Mouse (Mus musculus): ENCODE data around the gene Ssr3. TPM values are rescaled to one million over a fixed set of nuclear protein-coding genes. Genes with fewer than 3 reads are reported as not detected.

Ssr3 gene
- polyA plus RNA-seq, 1 experiment from 2014 or later: 152 TPM

DNA sequence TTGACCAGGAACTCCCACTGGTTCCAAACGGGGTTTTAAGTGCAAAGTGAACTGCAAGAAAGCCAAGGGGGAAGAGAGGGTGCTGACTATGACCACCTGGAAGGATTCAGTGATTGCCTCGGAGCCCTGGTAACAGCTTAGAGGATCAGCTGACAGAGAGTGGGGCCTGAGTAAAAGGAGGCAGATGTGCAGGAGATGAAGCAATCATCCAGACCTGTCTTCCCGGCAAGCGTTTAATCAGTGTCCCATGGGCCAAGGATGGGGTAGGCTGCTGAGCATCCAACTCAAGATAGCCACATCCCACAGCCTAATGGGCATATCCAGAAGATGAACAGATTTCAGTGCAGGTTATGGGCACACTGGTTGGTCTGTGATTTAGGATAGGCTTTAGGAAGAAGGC lies 24.5 kb downstream of the Ssr3 start:
- H3K4me1 ChIP-seq (replicated peaks; ENCODE audit: control insufficient read depth, insufficient read depth, low read length): no peaks in the 10 kb centered on the region
- peaks cover 29% of the 10 kb centered on the region for H3K36me3 ChIP-seq (ENCODE audit: control insufficient read depth, insufficient read depth)
- H3K4me3 ChIP-seq (ENCODE audit: low read depth, low read length): no peak overlapping the region
- H3K27ac ChIP-seq (ENCODE audit: low read depth, low read length): no peak overlapping the region
- H3K9me3 ChIP-seq (ENCODE audit: control insufficient read depth): no peaks in the 10 kb centered on the region
- WGBS: 83% methylated on average over 4 of the region's 4 CpGs
- no peak overlapping the region for H3K4me2 ChIP-seq (replicated peaks; ENCODE audit: low read depth)
- H3K9ac ChIP-seq (ENCODE audit: low read depth, low read length): no peak overlapping the region
- no peaks in the 10 kb centered on the region for H3K27me3 ChIP-seq (replicated peaks; ENCODE audit: control insufficient read depth, insufficient read depth, low read length)
- no peak for TF ChIP-seq CTCF (IDR thresholded peaks at IDR 0.05; ENCODE audit: low read depth)
- ATAC-seq: no peak

DNA sequence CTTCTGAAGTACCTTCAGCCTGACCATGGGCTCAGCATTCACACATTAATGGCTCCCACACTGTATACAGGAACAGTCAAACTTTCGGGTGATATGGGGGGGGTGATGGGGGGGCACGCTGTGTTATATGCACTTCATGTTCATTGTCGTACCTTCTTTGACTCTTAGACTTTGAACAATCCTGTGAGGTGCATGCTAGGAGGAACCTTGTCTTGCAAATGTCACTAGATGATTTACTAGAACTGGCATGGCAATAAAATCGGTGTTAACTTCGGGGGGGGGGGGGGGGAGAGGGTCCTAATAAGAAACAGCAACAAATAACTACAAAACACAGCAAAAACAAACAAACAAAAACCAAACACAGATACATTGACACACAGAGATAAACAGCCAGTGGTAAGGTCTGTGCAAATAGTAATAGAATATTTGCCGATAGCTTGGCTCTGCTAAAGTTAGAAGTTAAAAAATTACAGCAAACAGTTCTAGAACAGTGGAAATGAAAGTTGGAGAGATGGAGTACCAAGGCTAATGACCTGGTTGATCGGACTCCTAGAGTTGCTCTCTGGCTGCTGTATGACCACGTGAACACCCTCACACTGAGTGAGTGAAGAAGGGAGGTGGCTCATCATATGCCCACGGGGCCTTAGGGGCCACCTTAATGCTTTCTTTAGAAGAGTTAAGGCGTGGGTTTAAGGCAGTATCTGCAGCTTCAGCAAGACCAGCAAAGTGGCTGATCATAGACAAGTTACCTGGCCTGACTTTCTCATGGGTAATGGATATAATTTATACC lies 26.3 kb downstream of the Ssr3 start:
- H3K9ac ChIP-seq (ENCODE audit: low read depth, low read length): no peak overlapping the region
- peaks cover 12% of the 10 kb centered on the region; the same call in 1 of the 2 replicates for H3K36me3 ChIP-seq (ENCODE audit: control insufficient read depth, insufficient read depth)
- H3K27me3 ChIP-seq (replicated peaks; ENCODE audit: control insufficient read depth, insufficient read depth, low read length): no peaks in the 10 kb centered on the region
- ATAC-seq: no peak
- no peaks in the 10 kb centered on the region for H3K9me3 ChIP-seq (ENCODE audit: control insufficient read depth)
- H3K4me1 ChIP-seq (replicated peaks; ENCODE audit: control insufficient read depth, insufficient read depth, low read length): no peaks in the 10 kb centered on the region
- no peak overlapping the region for H3K27ac ChIP-seq (ENCODE audit: low read depth, low read length)
- no peak for TF ChIP-seq CTCF (IDR thresholded peaks at IDR 0.05; ENCODE audit: low read depth)
- H3K4me2 ChIP-seq (replicated peaks; ENCODE audit: low read depth): no peak overlapping the region
- no peak overlapping the region for H3K4me3 ChIP-seq (ENCODE audit: low read depth, low read length)
- 65% methylated on average over 10 of the region's 10 CpGs for WGBS

DNA sequence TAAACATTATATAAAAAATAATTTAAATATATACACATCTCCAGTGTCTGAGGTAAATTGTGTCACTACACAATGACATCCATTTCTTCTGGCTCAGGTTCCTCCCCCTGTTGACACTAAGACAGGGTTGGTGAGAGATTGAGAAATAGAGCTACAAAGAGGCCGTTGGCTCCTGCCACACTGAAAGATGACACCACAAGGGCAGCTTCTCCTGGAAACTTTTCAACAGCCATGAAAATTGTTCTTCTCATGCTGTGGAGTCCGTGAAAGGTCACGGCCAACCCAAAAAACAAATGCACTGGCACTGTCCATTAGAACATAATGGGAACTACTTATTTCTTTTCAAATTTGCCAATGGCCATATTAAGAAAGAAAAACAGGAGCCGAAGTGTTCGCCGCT lies 27.2 kb downstream of the Ssr3 start:
- no peaks in the 10 kb centered on the region for H3K9me3 ChIP-seq (ENCODE audit: control insufficient read depth)
- H3K4me3 ChIP-seq (ENCODE audit: low read depth, low read length): no peak overlapping the region
- no peaks in the 10 kb centered on the region for H3K27me3 ChIP-seq (replicated peaks; ENCODE audit: control insufficient read depth, insufficient read depth, low read length)
- H3K4me2 ChIP-seq (replicated peaks; ENCODE audit: low read depth): no peak overlapping the region
- H3K4me1 ChIP-seq (replicated peaks; ENCODE audit: control insufficient read depth, insufficient read depth, low read length): no peaks in the 10 kb centered on the region
- ATAC-seq: no peak
- H3K36me3 ChIP-seq (ENCODE audit: control insufficient read depth, insufficient read depth): peaks cover 6% of the 10 kb centered on the region; the same call in 1 of the 2 replicates
- H3K27ac ChIP-seq (ENCODE audit: low read depth, low read length): no peak overlapping the region
- no peak overlapping the region for H3K9ac ChIP-seq (ENCODE audit: low read depth, low read length)
- TF ChIP-seq CTCF (IDR thresholded peaks at IDR 0.05; ENCODE audit: low read depth): no peak
- 82% methylated on average over 6 of the region's 6 CpGs for WGBS

DNA sequence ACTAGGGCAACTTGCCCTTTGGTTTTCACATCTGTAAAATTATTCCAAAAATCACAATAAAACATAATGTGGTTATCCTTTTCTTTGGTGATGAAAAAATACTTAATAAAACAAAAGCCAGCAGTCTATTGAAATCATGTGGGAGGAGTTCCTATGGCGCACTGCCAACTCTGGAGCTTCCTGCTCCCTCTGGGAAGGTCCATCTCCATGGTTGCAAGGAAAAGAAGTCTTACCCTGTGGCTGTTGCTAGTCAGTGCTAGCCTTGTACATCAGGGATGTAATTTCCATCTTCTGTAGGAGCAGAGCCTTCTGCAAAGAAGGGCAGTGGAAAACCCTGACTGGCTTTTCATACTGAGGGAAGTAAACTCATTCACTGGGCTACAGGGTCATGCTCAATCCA lies 29.0 kb downstream of the Ssr3 start:
- no peak for TF ChIP-seq CTCF (IDR thresholded peaks at IDR 0.05; ENCODE audit: low read depth)
- Histone ChIP-seq H3K27me3 (replicated peaks; ENCODE audit: control insufficient read depth, insufficient read depth, low read length) (no peaks in the 10 kb centered on the region), H3K27ac (ENCODE audit: low read depth, low read length) (no peak overlapping the region), H3K9me3 (ENCODE audit: control insufficient read depth) (no peaks in the 10 kb centered on the region), H3K4me1 (replicated peaks; ENCODE audit: control insufficient read depth, insufficient read depth, low read length) (no peaks in the 10 kb centered on the region), H3K9ac (ENCODE audit: low read depth, low read length) (no peak overlapping the region), H3K4me2 (replicated peaks; ENCODE audit: low read depth) (no peak overlapping the region), H3K4me3 (ENCODE audit: low read depth, low read length) (no peak overlapping the region), H3K36me3 (ENCODE audit: control insufficient read depth, insufficient read depth) (peaks cover 6% of the 10 kb centered on the region; the same call in 1 of the 2 replicates)
- 85% methylated on average over 1 of the region's 1 CpGs for WGBS
- ATAC-seq: no peak

DNA sequence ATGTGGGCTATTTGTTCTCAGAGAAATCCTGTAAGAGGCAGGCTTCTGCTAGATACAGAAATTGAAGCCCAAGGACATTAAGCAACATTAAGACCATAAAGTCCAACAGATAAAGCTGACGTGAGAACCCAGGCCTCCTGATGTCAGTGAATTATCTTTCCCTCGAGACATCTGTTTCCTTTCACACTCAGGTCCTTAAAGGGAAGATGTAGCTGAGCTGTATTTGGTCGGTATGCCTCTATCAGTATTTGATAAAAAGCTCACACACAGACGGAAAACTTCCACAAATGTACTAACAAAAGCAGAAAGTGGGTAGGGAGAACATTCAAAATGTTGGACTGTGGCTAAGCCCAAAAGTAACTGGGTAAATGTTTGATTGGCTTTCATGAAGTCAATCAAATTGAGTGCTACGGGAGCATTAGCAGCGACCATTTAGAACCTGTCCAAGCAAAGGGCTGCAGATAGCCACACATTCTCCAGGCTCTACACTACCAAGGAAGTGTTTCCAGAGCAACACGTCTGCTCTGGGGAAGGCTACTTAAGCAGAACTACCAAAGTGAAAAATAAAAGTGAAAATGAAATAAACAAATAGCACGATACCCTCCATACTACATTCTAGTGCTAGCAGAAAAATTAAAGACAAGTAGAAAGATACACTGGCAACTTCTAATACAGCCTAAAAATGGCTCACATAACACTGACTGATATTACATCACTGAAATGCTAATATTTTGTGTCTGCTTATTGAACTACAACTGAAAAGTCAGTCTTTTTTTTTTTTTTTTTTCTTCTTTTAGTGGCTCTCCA lies 32.1 kb downstream of the Ssr3 start:
- H3K9ac ChIP-seq (ENCODE audit: low read depth, low read length): no peak overlapping the region
- H3K9me3 ChIP-seq (ENCODE audit: control insufficient read depth): no peaks in the 10 kb centered on the region
- WGBS: 39% methylated on average over 8 of the region's 8 CpGs
- no peak overlapping the region for H3K4me2 ChIP-seq (replicated peaks; ENCODE audit: low read depth)
- H3K4me1 ChIP-seq (replicated peaks; ENCODE audit: control insufficient read depth, insufficient read depth, low read length): no peaks in the 10 kb centered on the region
- H3K27ac ChIP-seq (ENCODE audit: low read depth, low read length): no peak overlapping the region
- no peak for ATAC-seq
- no peaks in the 10 kb centered on the region for H3K27me3 ChIP-seq (replicated peaks; ENCODE audit: control insufficient read depth, insufficient read depth, low read length)
- H3K36me3 ChIP-seq (ENCODE audit: control insufficient read depth, insufficient read depth): no peaks in the 10 kb centered on the region
- TF ChIP-seq CTCF (IDR thresholded peaks at IDR 0.05; ENCODE audit: low read depth): 0 out of 2 replicates have a peak, but pooled peaks have one; percentile 1
- H3K4me3 ChIP-seq (ENCODE audit: low read depth, low read length): no peak overlapping the region

DNA sequence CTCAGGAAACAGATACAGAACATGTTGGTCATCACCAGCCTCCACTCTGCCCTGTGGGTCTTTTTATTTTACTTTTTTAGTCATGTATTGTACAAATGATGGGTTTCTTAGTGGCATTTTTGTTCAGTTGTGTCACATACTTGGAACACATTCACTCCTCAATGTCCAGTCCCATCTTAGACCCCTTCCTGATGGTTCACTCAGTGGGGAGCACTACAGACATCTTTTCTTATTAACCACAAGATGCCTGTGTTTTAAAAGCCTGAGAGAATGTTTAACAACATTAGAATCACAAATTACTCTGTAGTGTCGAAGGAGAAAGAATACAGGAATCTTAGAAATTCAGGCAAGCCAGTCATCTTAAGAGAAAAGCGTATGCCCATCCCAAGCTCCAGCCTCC lies 33.6 kb downstream of the Ssr3 start:
- WGBS: 95% methylated on average over 2 of the region's 2 CpGs
- no peaks in the 10 kb centered on the region for H3K9me3 ChIP-seq (ENCODE audit: control insufficient read depth)
- H3K4me1 ChIP-seq (replicated peaks; ENCODE audit: control insufficient read depth, insufficient read depth, low read length): no peaks in the 10 kb centered on the region
- H3K36me3 ChIP-seq (ENCODE audit: control insufficient read depth, insufficient read depth): no peaks in the 10 kb centered on the region
- TF ChIP-seq CTCF (IDR thresholded peaks at IDR 0.05; ENCODE audit: low read depth): no peak
- H3K9ac ChIP-seq (ENCODE audit: low read depth, low read length): no peak overlapping the region
- no peak overlapping the region for H3K4me2 ChIP-seq (replicated peaks; ENCODE audit: low read depth)
- ATAC-seq: no peak
- no peak overlapping the region for H3K4me3 ChIP-seq (ENCODE audit: low read depth, low read length)
- no peaks in the 10 kb centered on the region for H3K27me3 ChIP-seq (replicated peaks; ENCODE audit: control insufficient read depth, insufficient read depth, low read length)
- H3K27ac ChIP-seq (ENCODE audit: low read depth, low read length): no peak overlapping the region
